In genomic region chr1:177345540-177345939, GRCm38 (mm10) we compare ENCODE assay signal across 22 mouse cellular contexts.
A peak's percentile ranks its signal among the peaks of the same experiment; 100 is the strongest.
DNase-seq lines count a peak whose midpoint lies in the region; ATAC-seq and TF ChIP-seq lines count a peak whose summit lies in the region.
"Had no signal": no experiment of that assay in that cellular context is flagged by ENCODE, and none has a peak within 500 bp of the region (broad histone marks: within the 10 kb centered on the region; RNA-seq: fewer than 3 reads in every experiment).

No protein-coding gene starts in this region.

- ATAC-seq in midbrain, embryonic 11.5 days (ENCODE audit: low FRiP score), result no peak
- no peak for ATAC-seq in midbrain, postnatal 0 days (ENCODE audit: low FRiP score)
- ATAC-seq in hematopoietic stem cell, adult 5-6 weeks (replicated peaks in 1 of 2; ENCODE audit: insufficient read depth in 1 of 2, low FRiP score in 2 of 2, low TSS enrichment in 1 of 2, low read depth in 1 of 2, poor library complexity in 2 of 2, severe bottlenecking in 2 of 2), result peak; percentile 71
- ATAC-seq in intestine, embryonic 16.5 days, result no peak
- ATAC-seq: CD4-positive, CD25-positive, alpha-beta regulatory T cell, adult 4 months; forebrain, embryonic 13.5 days had no signal

- H3K27me3 ChIP-seq in midbrain, embryonic 11.5 days (ENCODE audit: control insufficient read depth, insufficient read depth, low read length), result no peaks in the 10 kb centered on the region
- H3K27me3 ChIP-seq in midbrain, postnatal 0 days (ENCODE audit: insufficient read depth, low read length), result no peaks in the 10 kb centered on the region
- H3K27me3 ChIP-seq in splenic B cell, adult 2 months (ENCODE audit: control insufficient read depth, insufficient read depth, low read length, poor library complexity, severe bottlenecking), result no peaks in the 10 kb centered on the region
- H3K27me3 ChIP-seq in intestine, embryonic 16.5 days (replicated peaks; ENCODE audit: control insufficient read depth, insufficient read depth, low read length), result no peaks in the 10 kb centered on the region
- H3K27me3 ChIP-seq: forebrain, embryonic 13.5 days; heart, embryonic 15.5 days; hindbrain, embryonic 15.5 days had no signal

- no peak overlapping the region for H3K27ac ChIP-seq in midbrain, embryonic 11.5 days (ENCODE audit: low read depth, low read length)
- H3K27ac ChIP-seq in midbrain, postnatal 0 days (ENCODE audit: low read depth, low read length), result no peak overlapping the region
- no peak overlapping the region for H3K27ac ChIP-seq in intestine, embryonic 16.5 days (ENCODE audit: low read length)
- H3K27ac ChIP-seq: embryonic facial prominence, embryonic 10.5 days; forebrain, embryonic 13.5 days; gastrocnemius, adult 2 months; heart, embryonic 15.5 days; hindbrain, embryonic 15.5 days had no signal

- WGBS in midbrain, embryonic 11.5 days, result 87% methylated on average over 6 of the region's 6 CpGs
- WGBS in midbrain, postnatal 0 days, result 92% methylated on average over 6 of the region's 6 CpGs
- WGBS in intestine, embryonic 16.5 days, result 79% methylated on average over 6 of the region's 6 CpGs

- H3K9me3 ChIP-seq in midbrain, embryonic 11.5 days (ENCODE audit: control insufficient read depth, low read length), result no peaks in the 10 kb centered on the region
- no peaks in the 10 kb centered on the region for H3K9me3 ChIP-seq in midbrain, postnatal 0 days (ENCODE audit: low read length)
- no peaks in the 10 kb centered on the region for H3K9me3 ChIP-seq in intestine, embryonic 16.5 days (ENCODE audit: control insufficient read depth, low read length)
- H3K9me3 ChIP-seq: embryonic facial prominence, embryonic 10.5 days; forebrain, embryonic 13.5 days; heart, embryonic 15.5 days; hindbrain, embryonic 15.5 days had no signal

- no peak overlapping the region for H3K4me3 ChIP-seq in midbrain, embryonic 11.5 days (ENCODE audit: low read depth, low read length)
- no peak overlapping the region for H3K4me3 ChIP-seq in midbrain, postnatal 0 days (ENCODE audit: low read depth, low read length)
- no peak overlapping the region for H3K4me3 ChIP-seq in intestine, embryonic 16.5 days (ENCODE audit: low read length)
- H3K4me3 ChIP-seq: embryonic facial prominence, embryonic 10.5 days; forebrain, embryonic 13.5 days; gastrocnemius, adult 2 months; heart, embryonic 15.5 days; hindbrain, embryonic 15.5 days had no signal

- H3K9ac ChIP-seq in midbrain, embryonic 11.5 days (ENCODE audit: low read length), result no peak overlapping the region
- no peak overlapping the region for H3K9ac ChIP-seq in midbrain, postnatal 0 days (replicated peaks; ENCODE audit: low read length, poor library complexity, severe bottlenecking)
- H3K9ac ChIP-seq in intestine, embryonic 16.5 days (ENCODE audit: low read depth, low read length), result no peak overlapping the region
- H3K9ac ChIP-seq: forebrain, embryonic 13.5 days; heart, embryonic 15.5 days; hindbrain, embryonic 15.5 days had no signal

- no peak overlapping the region for H3K4me2 ChIP-seq in midbrain, embryonic 11.5 days
- H3K4me2 ChIP-seq in midbrain, postnatal 0 days (ENCODE audit: low read depth, low read length, poor library complexity, severe bottlenecking), result no peak overlapping the region
- H3K4me2 ChIP-seq in intestine, embryonic 16.5 days (ENCODE audit: low read depth, low read length), result no peak overlapping the region
- H3K4me2 ChIP-seq: forebrain, embryonic 13.5 days; heart, embryonic 11.5 days; heart, embryonic 15.5 days; hindbrain, embryonic 15.5 days had no signal

- no peaks in the 10 kb centered on the region for H3K36me3 ChIP-seq in midbrain, embryonic 11.5 days (ENCODE audit: control insufficient read depth, insufficient read depth, low read length)
- H3K36me3 ChIP-seq in midbrain, postnatal 0 days (ENCODE audit: insufficient read depth, low read length), result no peaks in the 10 kb centered on the region
- no peaks in the 10 kb centered on the region for H3K36me3 ChIP-seq in splenic B cell, adult 2 months (ENCODE audit: control insufficient read depth, insufficient read depth, low read length, poor library complexity, severe bottlenecking)
- no peaks in the 10 kb centered on the region for H3K36me3 ChIP-seq in intestine, embryonic 16.5 days (ENCODE audit: control insufficient read depth, insufficient read depth, low read length)
- H3K36me3 ChIP-seq: embryonic facial prominence, embryonic 10.5 days; G1E; heart, embryonic 15.5 days; hindbrain, embryonic 15.5 days had no signal

- no peak for TF ChIP-seq CTCF in midbrain, postnatal 0 days (IDR thresholded peaks at IDR 0.05)

- DNase-seq in midbrain, embryonic 11.5 days (ENCODE audit: low spot score, missing footprints), result peak; percentile 17
- no peak for DNase-seq in midbrain, postnatal 0 days (ENCODE audit: low spot score)
- peak; percentile 40 for DNase-seq in A20 (ENCODE audit: low read depth, low spot score)
- peak; percentile 43 for DNase-seq in splenic B cell, adult 2 months (ENCODE audit: low read depth, low spot score)
- DNase-seq in heart, adult 9 months (ENCODE audit: low spot score in 2 of 2), result no peak
- DNase-seq: adrenal gland, postnatal 10 days; cerebellum, adult 11 months; cerebellum, adult 8-10 months; cerebellum, postnatal 14 days; gastrocnemius, adult 2 months; gastrocnemius, postnatal 25 days; heart, adult 18-20 months; heart, postnatal 14 days had no signal

- peaks cover 4% of the 10 kb centered on the region; the same call in 1 of the 2 replicates for H3K4me1 ChIP-seq in midbrain, embryonic 11.5 days (ENCODE audit: control insufficient read depth, insufficient read depth, low read length)
- H3K4me1 ChIP-seq in midbrain, postnatal 0 days (ENCODE audit: insufficient read depth, low read length), result no peaks in the 10 kb centered on the region
- H3K4me1 ChIP-seq in intestine, embryonic 16.5 days (ENCODE audit: control insufficient read depth, insufficient read depth, low read length), result peaks cover 3% of the 10 kb centered on the region; the same call in 1 of the 2 replicates
- H3K4me1 ChIP-seq: heart, embryonic 15.5 days had no signal

Comparison
In these comparisons a context has a peak if more than half of its experiments do, and no peak if none do; other contexts are left out.
1. DNase-seq: peak in midbrain, embryonic 11.5 days (single experiment), A20 (single experiment) and splenic B cell, adult 2 months (single experiment); none in midbrain, postnatal 0 days (single experiment) and heart, adult 9 months (0 of 2).
2. ATAC-seq: peak in hematopoietic stem cell, adult 5-6 weeks (2 of 2); none in midbrain, embryonic 11.5 days (single experiment), midbrain, postnatal 0 days (single experiment) and intestine, embryonic 16.5 days (single experiment).